Mouse (Mus musculus): ENCODE measurements around the gene Zc2hc1b. TPM values are rescaled to one million over a fixed set of nuclear protein-coding genes. Genes with fewer than 3 reads are reported as not detected.

Zc2hc1b gene
- polyA plus RNA-seq, 1 experiment: not detected

DNA sequence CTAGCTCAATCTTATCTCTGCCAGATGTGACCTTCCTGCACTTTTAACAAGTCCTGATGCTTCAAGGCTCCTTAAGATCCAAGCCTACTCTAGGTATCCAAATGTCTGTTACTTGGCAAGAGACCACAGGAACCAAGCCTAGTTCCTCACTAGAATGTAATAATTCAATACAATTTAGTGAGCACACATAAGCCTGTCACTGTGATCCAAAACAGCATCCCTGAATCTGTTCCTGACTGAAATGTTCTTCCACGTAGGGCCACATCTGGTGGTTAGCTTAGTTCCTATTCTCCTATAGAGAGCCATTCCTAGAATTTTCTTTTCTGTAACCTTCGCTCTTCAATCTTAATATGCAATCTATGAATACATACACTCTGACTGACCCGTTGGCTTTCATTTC is 8.9 kb upstream of the Zc2hc1b start:
- Histone ChIP-seq H3K27ac (ENCODE audit: insufficient read depth, low read depth, low read length) (no peak overlapping the region), H3K4me3 (ENCODE audit: insufficient read depth, low read depth, low read length) (no peak overlapping the region), H3K4me1 (ENCODE audit: control insufficient read depth, insufficient read depth, low read length) (no peaks in the 10 kb centered on the region)
- TF ChIP-seq POLR2A (IDR thresholded peaks at IDR 0.05; ENCODE audit: insufficient read depth, low read depth, low read length): no peak
- no peak for TF ChIP-seq CTCF (IDR thresholded peaks at IDR 0.05; ENCODE audit: insufficient read depth, low read depth, low read length)
- WGBS: 95% methylated on average over 3 of the region's 3 CpGs

- Histone ChIP-seq H3K4me1 (ENCODE audit: control insufficient read depth, insufficient read depth, low read length) (no peaks in the 10 kb centered on the region), H3K4me3 (ENCODE audit: insufficient read depth, low read depth, low read length) (no peak overlapping the region), H3K27ac (ENCODE audit: insufficient read depth, low read depth, low read length) (no peak overlapping the region)
- TF ChIP-seq CTCF (IDR thresholded peaks at IDR 0.05; ENCODE audit: insufficient read depth, low read depth, low read length) (no peak), POLR2A (IDR thresholded peaks at IDR 0.05; ENCODE audit: insufficient read depth, low read depth, low read length) (no peak)
- WGBS: 90% methylated on average over 4 of the region's 4 CpGs
Measured at GRCm38 (mm10) chr10:13184170-13184766, 6.4 kb upstream of the Zc2hc1b start.

- H3K4me3 ChIP-seq (ENCODE audit: insufficient read depth, low read depth, low read length): no peak overlapping the region
- 94% methylated on average over 7 of the region's 7 CpGs for WGBS
- no peak for TF ChIP-seq POLR2A (IDR thresholded peaks at IDR 0.05; ENCODE audit: insufficient read depth, low read depth, low read length)
- no peak for TF ChIP-seq CTCF (IDR thresholded peaks at IDR 0.05; ENCODE audit: insufficient read depth, low read depth, low read length)
Measured at GRCm38 (mm10) chr10:13180211-13180610, 2.4 kb upstream of the Zc2hc1b start.

DNA sequence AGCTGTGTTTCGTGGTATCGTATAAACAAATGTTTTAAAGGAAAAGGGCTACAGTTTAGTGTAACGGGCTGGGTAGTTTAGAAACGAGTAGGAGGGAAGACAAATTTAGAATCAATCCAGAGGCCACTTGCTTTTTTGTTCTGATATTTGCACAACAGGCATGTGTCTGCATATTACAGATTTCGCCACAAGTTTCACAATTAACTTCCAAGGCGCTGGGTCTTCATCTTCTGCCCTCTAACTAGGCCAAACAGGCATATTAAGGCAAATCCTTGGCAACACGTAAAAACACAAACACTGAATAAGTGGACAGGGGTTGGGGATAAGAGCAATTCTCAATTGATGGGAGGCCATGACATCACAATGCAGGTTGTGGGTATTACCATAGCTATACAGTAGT is 2.0 kb downstream of the Zc2hc1b start:
- H3K27ac ChIP-seq (ENCODE audit: insufficient read depth, low read depth, low read length): no peak overlapping the region
- no peak overlapping the region for H3K4me3 ChIP-seq (ENCODE audit: insufficient read depth, low read depth, low read length)
- no peaks in the 10 kb centered on the region for H3K4me1 ChIP-seq (ENCODE audit: control insufficient read depth, insufficient read depth, low read length)
- WGBS: 78% methylated on average over 7 of the region's 7 CpGs
- TF ChIP-seq CTCF (IDR thresholded peaks at IDR 0.05; ENCODE audit: insufficient read depth, low read depth, low read length) (no peak), POLR2A (IDR thresholded peaks at IDR 0.05; ENCODE audit: insufficient read depth, low read depth, low read length) (no peak)

More at GRCm38 (mm10) chr10:13180211-13180610, 2.4 kb upstream of the Zc2hc1b start:
- no peak overlapping the region for H3K27ac ChIP-seq (ENCODE audit: insufficient read depth, low read depth, low read length)
- no peaks in the 10 kb centered on the region for H3K4me1 ChIP-seq (ENCODE audit: control insufficient read depth, insufficient read depth, low read length)

GRCm38 (mm10) chr10:13172798-13173221 is 5.0 kb downstream of the Zc2hc1b start:
- TF ChIP-seq POLR2A (IDR thresholded peaks at IDR 0.05; ENCODE audit: insufficient read depth, low read depth, low read length): no peak
- TF ChIP-seq CTCF (IDR thresholded peaks at IDR 0.05; ENCODE audit: insufficient read depth, low read depth, low read length): no peak
- no peak overlapping the region for H3K4me3 ChIP-seq (ENCODE audit: insufficient read depth, low read depth, low read length)
- H3K4me1 ChIP-seq (ENCODE audit: control insufficient read depth, insufficient read depth, low read length): no peaks in the 10 kb centered on the region
- no peak overlapping the region for H3K27ac ChIP-seq (ENCODE audit: insufficient read depth, low read depth, low read length)
- WGBS: 67% methylated on average over 10 of the region's 10 CpGs

DNA sequence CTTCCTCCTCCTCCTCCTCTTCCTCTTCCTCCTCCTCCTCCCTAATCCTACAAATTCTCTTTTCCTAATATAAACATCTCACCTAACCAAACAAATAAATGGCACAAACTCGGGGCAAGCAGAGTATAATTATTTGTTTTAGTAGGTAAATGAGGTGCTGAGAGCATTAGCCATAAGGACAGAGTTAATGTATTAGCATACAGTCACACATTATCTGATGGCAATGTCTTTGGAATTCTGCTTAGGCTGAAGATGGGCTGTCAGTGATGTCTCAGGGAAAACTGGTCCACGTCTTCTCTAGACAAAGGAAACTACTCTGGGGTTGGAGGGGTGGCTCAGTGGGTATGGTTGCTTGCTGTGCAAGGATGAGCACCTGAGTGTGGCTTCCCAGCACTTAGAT is 6.4 kb downstream of the Zc2hc1b start:
- TF ChIP-seq CTCF (IDR thresholded peaks at IDR 0.05; ENCODE audit: insufficient read depth, low read depth, low read length): no peak
- TF ChIP-seq POLR2A (IDR thresholded peaks at IDR 0.05; ENCODE audit: insufficient read depth, low read depth, low read length): no peak
- WGBS: 68% methylated on average over 2 of the region's 2 CpGs
- H3K4me1 ChIP-seq (ENCODE audit: control insufficient read depth, insufficient read depth, low read length): no peaks in the 10 kb centered on the region
- no peak overlapping the region for H3K27ac ChIP-seq (ENCODE audit: insufficient read depth, low read depth, low read length)
- no peak overlapping the region for H3K4me3 ChIP-seq (ENCODE audit: insufficient read depth, low read depth, low read length)

DNA sequence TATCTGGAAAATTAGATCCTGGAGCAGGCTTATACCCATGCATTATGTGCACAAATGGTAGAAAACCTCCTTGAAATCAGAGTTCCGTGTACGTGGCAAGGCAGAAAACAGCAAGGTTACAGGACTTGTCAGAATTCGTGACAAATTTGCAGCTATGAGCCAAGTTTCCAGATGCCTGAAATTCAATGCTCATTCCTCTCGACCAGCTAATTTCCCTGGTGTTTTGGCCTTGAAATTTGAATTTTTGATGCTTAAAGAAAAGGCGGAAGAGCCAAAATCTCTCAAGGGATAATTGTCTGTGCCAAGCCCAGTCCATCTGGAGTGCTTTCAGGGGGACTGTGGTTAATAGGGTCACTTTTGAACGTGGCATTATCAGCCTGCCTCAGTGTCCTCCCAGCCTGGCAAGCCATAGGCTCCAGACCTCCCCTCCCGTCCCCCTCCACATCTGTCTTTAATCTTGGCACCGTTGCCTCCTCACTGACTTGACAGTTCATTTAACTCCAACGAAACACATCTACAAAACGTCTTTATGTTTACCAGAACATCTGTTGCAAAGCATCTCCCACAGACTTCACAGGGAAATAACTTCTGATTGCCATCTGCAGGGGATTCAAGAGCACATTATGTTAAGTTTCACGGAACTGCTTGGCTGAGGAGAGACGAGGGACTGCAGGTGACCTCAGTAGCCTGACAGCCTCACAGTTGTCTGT is 6.9 kb downstream of the Zc2hc1b start:
- WGBS: 36% methylated on average over 12 of the region's 12 CpGs
- Histone ChIP-seq H3K4me3 (ENCODE audit: insufficient read depth, low read depth, low read length) (no peak overlapping the region), H3K27ac (ENCODE audit: insufficient read depth, low read depth, low read length) (no peak overlapping the region), H3K4me1 (ENCODE audit: control insufficient read depth, insufficient read depth, low read length) (no peaks in the 10 kb centered on the region)
- no peak for TF ChIP-seq POLR2A (IDR thresholded peaks at IDR 0.05; ENCODE audit: insufficient read depth, low read depth, low read length)
- no peak for TF ChIP-seq CTCF (IDR thresholded peaks at IDR 0.05; ENCODE audit: insufficient read depth, low read depth, low read length)

DNA sequence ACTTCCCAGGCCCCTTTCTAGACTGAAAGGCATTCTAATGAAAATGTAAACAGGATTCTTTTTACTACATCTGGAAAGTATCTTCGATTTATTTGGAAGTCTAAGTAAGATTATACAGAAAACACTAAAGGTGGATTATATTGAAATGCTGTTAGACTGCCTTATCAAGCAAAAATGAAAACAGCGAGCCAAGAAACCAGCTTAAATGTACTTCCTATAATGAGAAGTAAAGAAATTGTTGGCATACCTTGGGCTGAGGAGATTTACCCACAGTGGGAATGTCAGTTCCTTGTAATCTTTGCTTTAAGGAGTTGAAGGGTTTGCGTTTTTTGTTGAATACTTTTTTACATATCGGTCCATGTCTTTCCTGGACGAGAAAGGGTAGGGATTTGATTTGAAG is 9.4 kb downstream of the Zc2hc1b start:
- TF ChIP-seq CTCF (IDR thresholded peaks at IDR 0.05; ENCODE audit: insufficient read depth, low read depth, low read length): no peak
- no peak for TF ChIP-seq POLR2A (IDR thresholded peaks at IDR 0.05; ENCODE audit: insufficient read depth, low read depth, low read length)
- H3K4me3 ChIP-seq (ENCODE audit: insufficient read depth, low read depth, low read length): no peak overlapping the region
- WGBS: 91% methylated on average over 5 of the region's 5 CpGs
- no peaks in the 10 kb centered on the region for H3K4me1 ChIP-seq (ENCODE audit: control insufficient read depth, insufficient read depth, low read length)
- no peak overlapping the region for H3K27ac ChIP-seq (ENCODE audit: insufficient read depth, low read depth, low read length)

- TF ChIP-seq POLR2A (IDR thresholded peaks at IDR 0.05; ENCODE audit: insufficient read depth, low read depth, low read length) (no peak), CTCF (IDR thresholded peaks at IDR 0.05; ENCODE audit: insufficient read depth, low read depth, low read length) (no peak)
- H3K4me3 ChIP-seq (ENCODE audit: insufficient read depth, low read depth, low read length): no peak overlapping the region
- H3K4me1 ChIP-seq (ENCODE audit: control insufficient read depth, insufficient read depth, low read length): no peaks in the 10 kb centered on the region
- H3K27ac ChIP-seq (ENCODE audit: insufficient read depth, low read depth, low read length): no peak overlapping the region
- WGBS: 82% methylated on average over 4 of the region's 4 CpGs
Measured at GRCm38 (mm10) chr10:13162031-13162430, 15.8 kb downstream of the Zc2hc1b start.

All from olfactory bulb, adult 2 months (tissue).